Mouse (Mus musculus): ENCODE measurements around the gene Igfbp5. TPM values are rescaled to one million over a fixed set of nuclear protein-coding genes. Genes with fewer than 3 reads are reported as not detected.

Gene Igfbp5
- 10 to 100 TPM; 45.6 to 55.1 TPM for total RNA-seq (2021)

DNA sequence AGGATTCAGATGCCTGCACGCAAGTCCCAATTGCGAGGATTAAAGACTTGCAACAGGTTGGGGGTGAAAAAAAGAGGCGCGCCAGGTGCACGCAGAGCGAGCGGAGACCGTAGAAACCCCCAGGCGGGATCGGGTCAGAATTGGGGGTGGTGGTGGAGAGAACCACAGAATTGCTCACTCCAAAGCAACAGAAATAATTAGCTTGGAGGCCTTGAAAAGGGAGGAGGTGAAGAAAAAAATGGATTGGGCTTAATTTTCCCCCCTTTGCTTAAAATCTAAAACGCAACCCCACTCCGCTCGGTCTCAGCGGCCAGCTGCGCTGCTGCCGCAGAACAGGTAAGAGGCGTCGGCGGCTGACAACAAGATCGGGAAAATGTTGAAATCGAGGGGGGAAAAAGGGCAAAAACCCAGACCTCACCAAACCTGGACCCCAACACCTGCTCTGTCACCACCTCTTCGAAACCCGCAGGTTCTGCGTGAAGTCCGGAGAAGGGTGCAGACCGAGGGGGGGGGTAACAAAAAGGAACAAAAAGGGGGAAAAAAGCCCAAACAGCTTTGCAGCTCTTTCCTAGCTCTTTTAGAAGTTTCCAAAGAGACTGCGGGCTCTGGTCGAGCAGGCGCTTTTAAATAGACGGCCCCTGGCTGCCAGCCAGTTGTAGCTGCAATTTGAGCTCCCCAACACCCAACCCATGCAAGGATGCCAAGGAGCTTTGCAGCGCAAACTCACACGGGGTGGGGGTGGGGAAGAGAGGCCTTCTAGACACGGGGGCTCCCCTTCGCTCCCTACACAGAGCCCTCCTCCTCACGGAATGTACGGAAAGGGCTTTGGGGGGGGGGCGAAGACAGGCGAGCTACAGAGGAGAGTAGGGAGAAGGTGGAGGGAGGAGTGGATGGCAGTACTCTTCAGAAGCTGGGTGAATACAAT lies at the start of gene Igfbp5:
Igfbp5 (minus strand) TSS at position 598 of the 925 bp plus-strand sequence.
- intact Hi-C loops (cut with DNase I): loop anchor here (5.0 kb wide), 3 partner anchors 118 to 1363 kb away; partner anchors contain the start of gene Arpc2
- DNase-seq (ENCODE audit: low spot score in 2 of 2): peak; percentile 58 to 59

DNA sequence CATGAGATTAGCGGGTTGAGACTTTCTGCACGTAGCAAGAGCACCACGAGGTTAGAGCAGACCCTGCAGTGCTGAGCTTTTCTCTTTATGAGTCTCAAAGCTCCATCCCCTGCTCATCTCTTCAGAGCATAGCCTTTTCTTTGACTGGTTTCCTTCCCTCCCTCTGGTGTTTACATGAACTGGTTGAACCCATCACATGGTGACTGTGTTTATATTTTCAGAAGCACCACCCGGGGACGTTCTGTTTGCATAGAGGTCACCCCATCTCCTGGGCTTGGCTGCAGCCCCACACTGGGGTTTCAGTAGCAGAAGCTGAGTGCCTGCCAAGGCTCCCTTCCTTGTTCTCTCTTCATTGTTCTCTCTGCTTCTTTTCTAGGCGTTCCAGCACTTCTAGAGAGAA lies 40.1 kb upstream of the Igfbp5 start:
- intact Hi-C loops (cut with DNase I): no loop called here
- DNase-seq (ENCODE audit: low spot score in 2 of 2): peak in 1 of 2 experiments; percentile 32

DNA sequence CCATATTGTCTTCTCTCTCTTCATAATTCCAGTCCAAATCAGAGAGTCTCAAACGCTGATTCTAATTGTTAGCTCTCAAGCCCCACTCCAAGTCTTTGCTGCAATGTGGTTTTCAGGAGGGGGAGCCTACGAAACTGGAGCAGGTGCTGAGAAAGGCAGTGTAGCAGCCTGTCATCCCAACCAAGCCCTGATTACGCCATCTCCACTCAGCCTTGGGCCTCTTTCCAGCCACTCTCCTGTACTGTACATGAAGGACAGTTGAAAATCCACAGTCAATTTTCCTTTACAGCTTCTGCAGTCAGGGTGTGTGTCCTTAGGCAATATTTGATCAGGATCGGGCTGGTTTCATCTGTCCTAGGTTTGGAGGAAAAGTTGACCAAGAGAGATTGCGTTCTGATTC lies 38.4 kb upstream of the Igfbp5 start:
- intact Hi-C loops (cut with DNase I): no loop called here
- no peak for DNase-seq (ENCODE audit: low spot score in 2 of 2)

DNA sequence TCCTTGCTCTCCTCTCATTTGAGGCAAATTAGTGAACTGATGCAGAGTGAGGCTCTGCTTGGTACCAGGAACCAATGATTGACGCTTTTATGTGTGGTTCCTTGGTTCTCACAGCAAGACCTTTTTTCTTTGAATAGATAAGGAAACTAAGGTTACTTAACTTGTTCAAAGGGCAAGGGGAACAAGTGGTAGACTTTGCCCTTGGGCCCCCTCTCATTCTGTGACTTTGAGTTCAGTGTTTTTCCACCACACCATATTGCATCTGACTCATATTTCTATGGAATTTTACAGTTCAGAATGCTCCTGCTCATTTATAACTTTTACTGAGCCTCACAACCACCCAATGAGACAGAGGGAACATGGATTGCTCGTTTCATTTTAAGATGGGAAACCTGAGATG lies 21.1 kb upstream of the Igfbp5 start:
- intact Hi-C loops (cut with DNase I): no loop called here
- no peak for DNase-seq (ENCODE audit: low spot score in 2 of 2)

DNA sequence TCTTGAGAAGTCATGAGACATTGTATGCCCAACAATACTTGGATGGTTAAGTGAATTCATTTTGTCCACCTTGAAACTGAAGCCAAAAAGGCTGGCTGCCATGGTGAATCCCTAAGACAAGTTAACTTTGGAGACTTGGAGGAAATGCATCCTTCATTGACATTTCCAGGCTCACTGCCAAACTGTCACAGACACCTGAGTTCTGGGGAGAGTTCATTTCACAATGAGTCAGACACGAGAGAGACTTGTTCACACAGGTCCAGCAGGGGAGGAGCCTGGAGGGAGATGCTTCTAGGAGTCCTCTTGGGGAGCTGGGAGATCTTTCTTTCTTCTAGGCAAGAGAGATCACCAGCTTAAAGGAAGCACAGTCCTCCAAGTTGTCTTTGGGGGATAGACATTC lies 13.2 kb upstream of the Igfbp5 start:
- no peak for DNase-seq (ENCODE audit: low spot score in 2 of 2)
- intact Hi-C loops (cut with DNase I): no loop called here

DNA sequence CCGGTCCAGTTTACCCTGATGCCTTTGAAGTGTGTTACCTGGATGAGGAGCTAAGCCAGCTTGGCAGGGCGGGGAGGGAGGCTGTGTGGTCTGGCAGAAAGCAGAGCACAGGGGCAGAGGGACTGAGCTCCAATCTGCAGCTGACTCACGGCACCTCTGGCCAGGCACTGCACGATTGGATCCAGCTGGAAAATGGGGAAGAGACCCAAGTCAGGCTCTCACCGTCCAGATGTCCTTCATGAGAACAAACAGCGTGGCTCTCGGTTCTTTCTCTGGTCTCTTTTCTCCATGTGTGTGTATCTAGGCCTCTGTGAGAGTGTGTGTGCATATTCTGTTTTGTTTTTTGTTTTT lies 11.1 kb upstream of the Igfbp5 start:
- DNase-seq (ENCODE audit: low spot score in 2 of 2): no peak
- intact Hi-C loops (cut with DNase I): no loop called here

DNA sequence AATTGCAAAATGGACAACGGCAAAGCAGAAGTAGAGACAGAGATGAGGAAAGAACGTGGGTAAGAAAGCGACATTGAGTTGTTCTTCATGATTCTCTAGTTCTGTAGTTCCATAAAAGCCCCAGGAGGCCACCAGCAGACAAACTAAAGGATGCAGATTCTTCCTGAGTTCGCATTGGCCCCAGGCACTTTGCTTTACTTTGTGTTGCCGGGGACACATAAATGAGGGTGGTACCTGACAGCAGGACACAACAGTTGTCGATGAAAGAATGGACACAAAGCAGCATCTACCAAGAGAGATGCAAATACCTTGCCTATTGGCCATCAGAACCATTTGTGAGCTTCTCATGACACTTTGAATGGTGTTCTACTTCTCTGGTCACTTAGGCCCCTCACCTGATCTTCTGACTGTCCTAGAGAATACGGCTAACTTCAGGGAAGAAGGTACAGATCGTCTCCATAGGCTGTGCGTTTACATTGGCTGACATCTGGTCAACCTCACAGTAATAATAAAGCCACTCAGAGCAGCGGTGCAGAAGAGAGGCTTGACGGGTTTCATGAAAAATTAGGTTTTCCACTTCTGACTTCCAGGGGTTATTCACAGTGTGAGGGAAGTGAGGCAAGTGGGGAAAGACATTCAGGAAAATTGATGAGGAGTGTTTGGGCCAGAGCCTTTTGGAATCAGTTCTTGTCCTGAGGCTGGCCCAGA lies 10.6 kb upstream of the Igfbp5 start:
- intact Hi-C loops (cut with DNase I): no loop called here
- no peak for DNase-seq (ENCODE audit: low spot score in 2 of 2)

DNA sequence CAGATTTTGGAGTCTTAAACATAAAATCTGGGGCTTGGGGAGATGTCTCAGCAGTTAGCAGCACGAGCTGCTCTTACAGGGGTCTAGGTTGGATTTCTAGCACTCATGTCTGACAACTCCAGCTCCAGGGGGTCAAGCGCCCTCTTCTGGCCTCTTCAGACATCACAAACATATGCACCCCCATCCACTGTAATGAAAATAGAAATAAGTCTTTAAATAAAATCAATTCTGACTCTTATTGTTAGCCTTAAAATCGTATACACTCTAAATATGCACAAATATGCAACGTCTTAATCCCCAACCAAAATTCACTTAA lies 4.6 kb upstream of the Igfbp5 start:
- intact Hi-C loops (cut with DNase I): loop anchor here (2.0 to 5.0 kb wide), 2 partner anchors 113 to 396 kb away; no protein-coding TSS in a partner anchor
- DNase-seq (ENCODE audit: low spot score in 2 of 2): no peak

DNA sequence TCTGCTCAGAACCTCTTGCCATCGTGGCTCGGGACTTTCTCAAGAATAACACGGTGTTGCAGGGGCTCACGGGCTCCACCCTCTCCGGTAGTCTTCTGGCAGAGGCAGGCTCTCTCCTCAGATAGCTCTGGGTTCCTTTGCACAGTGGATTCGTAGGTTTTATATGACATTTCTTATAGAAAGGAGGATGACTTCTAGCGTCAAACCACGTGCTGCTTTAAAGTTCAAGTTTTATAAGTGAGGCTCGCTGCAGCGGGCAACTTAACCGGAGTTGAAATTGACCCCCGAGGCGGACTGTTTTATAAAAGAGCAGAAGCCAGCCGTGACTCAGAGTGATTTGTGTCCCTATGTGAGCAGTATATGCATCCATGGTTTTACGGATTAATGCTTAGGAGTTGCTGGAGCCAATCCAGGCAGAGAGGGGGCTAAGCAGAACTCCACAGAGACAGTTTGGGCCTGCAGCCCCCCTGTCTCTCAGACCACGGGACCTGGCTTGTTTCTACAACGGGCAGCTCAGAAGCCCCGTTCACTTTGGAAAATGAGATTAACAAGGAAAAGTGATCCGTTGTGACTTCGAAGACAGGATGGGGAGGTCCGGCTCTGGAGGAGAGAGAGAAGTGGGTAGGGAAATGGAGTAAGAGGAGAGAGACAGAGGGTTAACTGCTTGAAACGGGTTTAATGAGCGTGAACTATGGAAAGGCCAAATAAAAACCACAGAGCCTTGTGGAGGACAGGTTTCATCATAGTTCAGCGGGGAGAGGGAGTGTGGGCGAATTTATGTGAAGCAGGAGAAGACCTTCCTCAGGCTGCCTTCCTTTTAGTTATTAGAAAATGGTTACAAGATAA lies 4.0 kb upstream of the Igfbp5 start:
- intact Hi-C loops (cut with DNase I): loop anchor here (2.0 to 5.0 kb wide), 2 partner anchors 114 to 396 kb away; no protein-coding TSS in a partner anchor
- DNase-seq (ENCODE audit: low spot score in 2 of 2): no peak

DNA sequence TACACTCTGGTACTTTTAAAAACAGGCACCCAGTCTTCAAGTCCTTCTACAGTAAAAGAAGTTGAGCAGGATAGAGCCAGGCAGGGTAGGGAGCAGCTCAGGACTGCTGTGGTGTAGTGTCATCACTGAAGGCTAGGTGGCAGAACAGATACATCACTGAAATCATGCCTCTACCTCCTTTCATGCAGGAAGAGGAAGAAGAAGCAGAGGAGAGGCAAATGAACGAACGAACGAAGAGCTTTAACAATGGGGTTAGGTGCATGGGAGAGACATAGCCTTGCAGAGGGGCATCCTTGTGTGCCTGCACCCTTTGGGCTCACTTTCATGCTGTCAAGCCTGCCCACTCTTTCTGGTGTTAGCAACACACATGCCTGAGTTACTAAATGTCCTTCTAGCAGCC lies 3.2 kb upstream of the Igfbp5 start:
- intact Hi-C loops (cut with DNase I): loop anchor here (1.0 to 5.0 kb wide), 3 partner anchors 114 to 740 kb away; no protein-coding TSS in a partner anchor
- DNase-seq (ENCODE audit: low spot score in 2 of 2): peak; percentile 70 to 80

DNA sequence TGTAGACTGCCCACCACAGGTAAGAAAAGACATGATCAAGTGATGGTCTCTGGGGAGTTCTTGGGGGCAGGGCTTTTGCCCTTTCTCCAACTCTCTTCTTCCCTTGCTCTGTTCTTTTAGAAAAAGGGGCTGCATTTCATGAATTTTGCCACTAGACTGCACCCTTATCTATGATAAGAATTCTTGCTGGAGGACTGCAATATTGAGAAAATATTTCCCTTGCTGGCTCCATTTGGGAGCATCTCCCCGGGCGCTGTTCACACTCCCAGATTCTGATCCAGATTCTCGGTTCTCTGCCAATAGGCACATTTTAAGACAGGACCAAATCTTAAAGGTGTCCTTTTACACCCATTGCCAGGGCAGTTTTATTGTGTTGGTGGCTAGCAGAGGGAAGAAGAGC lies 1.4 kb upstream of the Igfbp5 start:
- DNase-seq (ENCODE audit: low spot score in 2 of 2): peak in 1 of 2 experiments; percentile 56
- intact Hi-C loops (cut with DNase I): loop anchor here (5.0 kb wide), 1 partner anchor 116 kb away; no protein-coding TSS in a partner anchor

DNA sequence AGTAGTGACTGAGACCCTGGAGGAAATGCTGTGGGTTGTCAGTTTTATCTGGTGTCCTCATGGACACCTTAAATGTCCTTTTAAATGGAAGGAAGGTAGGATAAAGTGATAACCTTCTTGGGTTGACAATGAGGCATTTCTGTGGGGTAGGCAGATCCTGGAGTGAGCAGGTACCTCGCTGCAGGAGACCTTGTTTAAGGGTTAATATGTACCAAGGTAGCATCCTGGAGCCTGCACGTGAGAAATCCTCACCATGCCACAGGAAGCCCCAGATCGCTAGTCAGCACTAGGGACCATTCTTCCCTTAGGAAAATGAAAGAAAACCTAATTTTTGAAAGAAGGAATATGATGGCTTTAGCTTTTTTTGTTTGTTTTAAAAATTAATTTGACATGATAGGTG lies 1.0 kb upstream of the Igfbp5 start:
- DNase-seq (ENCODE audit: low spot score in 2 of 2): no peak
- intact Hi-C loops (cut with DNase I): loop anchor here (5.0 kb wide), 1 partner anchor 117 kb away; no protein-coding TSS in a partner anchor

DNA sequence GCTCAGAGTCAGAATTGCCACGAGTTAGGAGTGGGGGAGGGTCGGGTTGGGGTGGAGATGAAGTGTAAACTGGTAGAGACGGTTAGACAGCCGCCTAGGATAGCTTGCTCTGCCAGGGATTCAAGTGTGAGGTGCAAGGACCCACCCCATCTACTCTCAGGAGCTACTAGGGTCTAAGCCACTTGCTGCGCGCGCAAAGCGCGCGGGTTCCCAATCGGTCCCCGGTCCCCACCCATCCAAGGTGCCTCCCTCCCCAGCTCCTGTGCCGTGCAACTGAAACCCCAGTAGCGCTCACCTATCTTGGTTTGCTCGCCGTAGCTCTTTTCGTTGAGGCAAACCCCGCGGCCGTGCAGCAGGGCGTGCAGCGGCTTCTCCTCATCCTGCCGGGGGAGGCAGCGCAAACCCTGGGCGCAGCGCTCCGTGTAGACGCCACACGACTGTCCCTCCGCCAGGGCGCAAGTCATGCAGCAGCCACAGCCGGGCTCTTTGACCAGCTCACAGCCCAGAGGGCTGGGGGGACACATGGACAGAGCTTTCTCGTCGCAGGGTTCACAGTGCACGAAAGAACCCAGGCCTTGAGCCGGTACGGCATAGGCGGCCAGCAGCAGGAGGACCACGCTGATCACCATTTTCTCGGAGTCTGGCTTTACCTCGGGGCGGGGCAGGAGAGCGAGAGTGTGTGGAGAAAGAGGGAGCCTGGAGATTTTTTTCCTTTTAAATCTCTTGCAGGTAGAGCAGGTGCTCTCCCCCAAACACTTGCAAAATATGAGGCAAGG lies 985 bp downstream of the Igfbp5 start:
- DNase-seq (ENCODE audit: low spot score in 2 of 2): peak; percentile 71 to 79
- intact Hi-C loops (cut with DNase I): loop anchor here (5.0 kb wide), 2 partner anchors 514 to 1364 kb away; partner anchors contain the start of gene Arpc2

DNA sequence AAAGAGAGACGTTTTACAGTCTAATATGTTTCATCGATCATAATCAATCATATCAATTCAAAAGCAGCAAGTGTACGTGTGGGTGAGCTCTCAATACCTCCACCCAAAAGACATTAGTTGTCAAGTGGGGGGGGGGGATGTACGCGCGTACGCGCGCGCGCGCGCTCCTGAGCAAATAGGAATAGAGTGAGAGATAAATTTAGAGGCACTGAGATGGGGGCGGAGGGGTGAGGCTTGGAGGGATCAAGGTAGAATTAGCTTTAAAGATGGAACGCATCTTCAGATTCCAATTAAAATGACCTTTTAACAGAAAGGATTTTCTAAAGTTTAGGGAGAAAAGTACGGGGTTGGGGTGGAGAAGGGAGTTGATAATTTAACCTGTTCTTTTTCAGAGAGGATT lies 1.6 kb downstream of the Igfbp5 start:
- no peak for DNase-seq (ENCODE audit: low spot score in 2 of 2)
- intact Hi-C loops (cut with DNase I): loop anchor here (5.0 kb wide), 2 partner anchors 514 to 1364 kb away; partner anchors contain the start of gene Arpc2

DNA sequence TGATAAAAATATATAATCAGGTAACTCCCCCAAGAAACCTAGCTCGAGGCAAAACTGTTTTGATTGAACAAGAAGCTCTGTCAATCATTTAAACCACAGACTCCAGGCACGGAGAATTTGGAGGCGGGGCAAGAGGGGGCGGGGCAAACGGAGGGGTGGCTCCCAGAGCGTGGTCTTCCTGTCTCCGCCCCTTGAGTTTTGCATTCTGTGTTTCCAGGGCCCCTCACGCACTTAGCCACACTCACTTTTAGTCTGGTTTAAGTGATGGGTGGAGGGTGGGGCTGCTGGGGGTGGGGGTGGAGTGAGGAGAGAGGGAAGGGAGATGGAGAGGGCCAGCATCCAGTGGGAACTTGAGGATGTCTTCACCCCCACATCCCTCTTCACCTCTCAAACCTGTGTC lies 2.2 kb downstream of the Igfbp5 start:
- peak; percentile 62 to 82 for DNase-seq (ENCODE audit: low spot score in 2 of 2)
- intact Hi-C loops (cut with DNase I): loop anchor here (5.0 kb wide), 2 partner anchors 515 to 1365 kb away; partner anchors contain the start of gene Arpc2

DNA sequence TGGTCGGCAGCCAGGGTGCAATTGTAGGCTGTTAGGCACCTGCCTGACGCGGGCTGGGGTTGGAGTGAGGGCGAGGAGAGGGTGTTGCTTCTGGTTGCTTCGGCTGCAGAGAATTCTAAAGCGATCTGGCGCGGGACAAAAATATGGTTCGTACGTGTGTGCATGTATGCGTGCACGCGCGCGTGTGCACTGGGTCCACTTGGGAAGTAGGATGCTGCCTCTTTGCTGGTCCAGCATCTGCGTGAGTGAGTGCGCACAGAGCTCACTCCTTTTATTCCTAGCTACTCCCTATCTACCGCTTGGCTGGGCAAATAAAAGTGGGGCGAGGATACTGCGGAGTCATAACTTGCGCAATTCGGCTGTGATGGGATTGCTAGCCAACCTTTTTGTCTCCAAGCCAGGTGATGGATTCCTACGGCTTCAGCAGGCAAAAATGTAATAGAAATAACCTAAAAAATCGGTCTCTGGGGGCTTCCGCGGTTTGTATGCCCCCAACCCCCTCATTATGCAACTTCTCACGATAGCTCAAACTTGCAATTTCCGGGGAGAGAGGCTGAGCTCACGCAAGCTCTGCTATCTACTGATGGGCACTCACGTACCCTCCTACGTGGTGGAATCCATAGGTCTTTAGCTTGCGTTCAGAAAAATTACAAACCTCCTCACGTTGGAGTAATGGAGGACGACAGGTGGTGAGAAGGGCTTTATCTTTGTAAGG lies 2.8 kb downstream of the Igfbp5 start:
- intact Hi-C loops (cut with DNase I): loop anchor here (5.0 kb wide), 2 partner anchors 515 to 1365 kb away; partner anchors contain the start of gene Arpc2
- peak; percentile 74 to 81 for DNase-seq (ENCODE audit: low spot score in 2 of 2)

DNA sequence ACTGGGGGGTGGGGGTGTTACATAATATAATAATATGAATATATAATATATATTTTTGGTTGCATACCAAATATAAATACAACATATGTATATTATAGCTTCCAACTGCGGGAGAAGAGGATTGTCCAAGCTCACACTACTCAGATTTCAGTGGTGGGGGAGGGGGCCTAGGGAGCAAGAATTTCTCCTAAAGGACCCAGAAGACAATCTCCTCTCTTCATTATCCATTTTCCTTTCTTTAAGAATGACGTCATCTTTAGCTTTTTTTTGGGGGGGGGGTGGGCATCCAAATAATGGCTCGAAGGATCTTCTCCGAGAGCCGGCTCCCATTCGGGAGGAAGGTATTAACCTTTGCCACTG lies 3.4 kb downstream of the Igfbp5 start:
- intact Hi-C loops (cut with DNase I): loop anchor here (5.0 kb wide), 2 partner anchors 516 to 1366 kb away; partner anchors contain the start of gene Arpc2
- no peak for DNase-seq (ENCODE audit: low spot score in 2 of 2)
